Mouse (Mus musculus) kidney, postnatal 0 days (tissue): ENCODE data around the gene Rnf186. TPM values are rescaled to one million over a fixed set of nuclear protein-coding genes. Genes with fewer than 3 reads are reported as not detected.

Experiments
- ATAC-seq: fragments of 200-750 bp; cut with Nextera tagmentation; replicated peaks from 2 replicates; pipeline ENCODE4 v1.8.0; 2017; ENCODE audit warnings: low read depth, moderate number of reproducible peaks, moderate TSS enrichment, moderate library complexity; ENCODE audit not compliant: low FRiP score
- DNase-seq: peaks from one replicate; pipeline ENCODE4 v3.0.0-alpha.2; 2016; ENCODE audit warnings: low spot score
- H3K27ac ChIP-seq: fragments of 300-500 bp; sonication (generic); 2 replicates; pipeline ENCODE4 v1.5.1; 2014; ENCODE audit warnings: mild to moderate bottlenecking
- H3K27me3 ChIP-seq: fragments of 300-500 bp; sonication (generic); 2 replicates; pipeline ENCODE4 v1.6.1; 2014; ENCODE audit warnings: low read length, mixed read lengths; ENCODE audit not compliant: insufficient read depth
- H3K36me3 ChIP-seq: fragments of 300-500 bp; sonication (generic); 2 replicates; pipeline ENCODE4 v1.6.1; 2014; ENCODE audit warnings: low read length, mixed read lengths; ENCODE audit not compliant: insufficient read depth
- H3K4me1 ChIP-seq: fragments of 300-500 bp; sonication (generic); replicated peaks from 2 replicates; pipeline ENCODE4 v1.6.1; 2014; ENCODE audit warnings: antibody characterized with exemption, low read length, mixed read lengths; ENCODE audit not compliant: insufficient read depth
- H3K4me2 ChIP-seq: fragments of 300-500 bp; sonication (generic); 2 replicates; pipeline ENCODE4 v1.6.1; 2014; ENCODE audit warnings: mild to moderate bottlenecking, low read length, moderate library complexity, mixed read lengths
- H3K4me3 ChIP-seq: fragments of 300-500 bp; sonication (generic); replicated peaks from 2 replicates; pipeline ENCODE4 v1.5.1; 2014; ENCODE audit warnings: low read depth, low read length
- H3K9ac ChIP-seq: fragments of 300-500 bp; sonication (generic); 2 replicates; pipeline ENCODE4 v1.6.1; 2014; ENCODE audit warnings: low read depth, low read length
- H3K9me3 ChIP-seq: fragments of 300-500 bp; sonication (generic); replicated peaks from 2 replicates; pipeline ENCODE4 v1.6.1; 2016; ENCODE audit warnings: low read length, inconsistent platforms, mixed read lengths
- CTCF ChIP-seq: IDR thresholded peaks from 2 replicates; pipeline ENCODE4 v1.5.1; 2016; ENCODE audit warnings: antibody characterized with exemption, low read depth, mild to moderate bottlenecking, moderate library complexity
- WGBS: fragments of 180-500 bp; shearing (Covaris S2); extraction: QIAGEN DNeasy Blood & Tissue Kit; methylation state at CpG from one replicate; pipeline ENCODE4 v1.1.7; 2014; 5-methylcytosine and 5-hydroxymethylcytosine counted together
- polyA plus RNA-seq: library from polyadenylated mRNA; unstranded; fragments of >200 nt; fragmentation: Nextera tagmentation; extraction: Ambion mirVana; gene quantifications from 2 replicates; pipeline ENCODE4 v1.2.1, GENCODE M21; 2015

Gene Rnf186
- polyA plus RNA-seq, 1 experiment from 2014 or later = 17.7 TPM

DNA sequence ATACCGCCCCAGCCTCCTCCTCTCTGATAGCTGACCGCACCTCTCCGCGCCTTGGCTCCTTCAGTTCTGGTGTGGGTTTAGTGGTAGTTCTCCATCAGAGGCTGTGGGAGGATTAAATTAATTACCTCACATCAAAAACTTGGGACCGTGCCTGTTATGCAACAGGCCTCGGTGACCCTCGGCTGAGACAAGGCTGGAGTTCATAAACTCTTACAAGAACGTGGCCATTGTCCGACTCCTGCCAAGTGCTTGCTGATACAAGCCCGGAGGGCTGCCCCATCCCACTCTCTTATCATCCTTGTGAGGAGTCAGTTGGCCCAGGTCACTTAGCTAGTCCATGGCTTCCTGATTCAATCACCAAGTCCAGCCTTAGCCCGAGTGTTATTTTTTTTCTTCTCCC is 46.4 kb downstream of the Rnf186 start:
- no peak for TF ChIP-seq CTCF
- Histone ChIP-seq H3K27me3 (no peaks in the 10 kb centered on the region), H3K27ac (no peak overlapping the region), H3K4me3 (no peak overlapping the region), H3K9ac (no peak overlapping the region), H3K4me2 (no peak overlapping the region), H3K36me3 (no peaks in the 10 kb centered on the region), H3K9me3 (no peaks in the 10 kb centered on the region), H3K4me1 (peaks cover under 1% of the 10 kb centered on the region; the same call in 1 of the 2 replicates)
- peak; percentile 19 for DNase-seq
- ATAC-seq = no peak
- WGBS = 62% methylated on average over 11 of the region's 11 CpGs

- Histone ChIP-seq H3K27me3 (no peaks in the 10 kb centered on the region), H3K36me3 (no peaks in the 10 kb centered on the region), H3K4me2 (no peak overlapping the region), H3K9ac (no peak overlapping the region), H3K4me3 (no peak overlapping the region), H3K27ac (no peak overlapping the region), H3K9me3 (no peaks in the 10 kb centered on the region), H3K4me1 (no peaks in the 10 kb centered on the region)
- TF ChIP-seq CTCF = peak; percentile 56
- DNase-seq = no peak
- no peak for ATAC-seq
- WGBS = 85% methylated on average over 6 of the region's 6 CpGs
Measured at GRCm38 (mm10) chr4:139014793-139015192, 47.9 kb downstream of the Rnf186 start.

Other genes with a start within 250 kb of the Rnf186 start
- gene Pla2g2c, start 242.3 kb upstream of the Rnf186 start, polyA plus RNA-seq = 0.86 and 0.89 TPM in 2 replicates
- gene Ubxn10, start 229.9 kb upstream of the Rnf186 start, polyA plus RNA-seq = 1.5 and 1.7 TPM in 2 replicates
- not detected in 2 replicates for gene Pla2g2f, start 209.5 kb upstream of the Rnf186 start, polyA plus RNA-seq
- gene Pla2g2d, start 191.4 kb upstream of the Rnf186 start, polyA plus RNA-seq = 0.11 and 0.14 TPM in 2 replicates
- gene Pla2g5, start 103.6 kb upstream of the Rnf186 start, polyA plus RNA-seq = 0.68 and 1.0 TPM in 2 replicates
- not detected in 2 replicates for gene Gm13030, start 93.1 kb upstream of the Rnf186 start, polyA plus RNA-seq
- gene Pla2g2e, start 89.2 kb upstream of the Rnf186 start, polyA plus RNA-seq = 0.47 TPM in 1 of 2 replicates, not detected in the other
- gene Otud3, start 53.2 kb upstream of the Rnf186 start, polyA plus RNA-seq = 3.1 and 3.5 TPM in 2 replicates
- 10.2 and 10.8 TPM in 2 replicates for gene Tmco4, start 5.8 kb downstream of the Rnf186 start, polyA plus RNA-seq
- gene Htr6, start 108.5 kb downstream of the Rnf186 start, polyA plus RNA-seq = 0.12 TPM in 1 of 2 replicates, not detected in the other
- 34.0 and 39.4 TPM in 2 replicates for gene Nbl1, start 125.9 kb downstream of the Rnf186 start, polyA plus RNA-seq
- gene Minos1, start 164.0 kb downstream of the Rnf186 start, polyA plus RNA-seq = 796 and 875 TPM in 2 replicates
- gene Capzb, start 225.8 kb downstream of the Rnf186 start, polyA plus RNA-seq = 304 and 348 TPM in 2 replicates